Mouse (Mus musculus): ENCODE measurements around the gene Slc38a8. TPM values are rescaled to one million over a fixed set of nuclear protein-coding genes. Genes with fewer than 3 reads are reported as not detected.

Slc38a8 gene
- total and polyA plus RNA-seq, 2 experiments from 2014 or later: 0.12 to 0.16 TPM

DNA sequence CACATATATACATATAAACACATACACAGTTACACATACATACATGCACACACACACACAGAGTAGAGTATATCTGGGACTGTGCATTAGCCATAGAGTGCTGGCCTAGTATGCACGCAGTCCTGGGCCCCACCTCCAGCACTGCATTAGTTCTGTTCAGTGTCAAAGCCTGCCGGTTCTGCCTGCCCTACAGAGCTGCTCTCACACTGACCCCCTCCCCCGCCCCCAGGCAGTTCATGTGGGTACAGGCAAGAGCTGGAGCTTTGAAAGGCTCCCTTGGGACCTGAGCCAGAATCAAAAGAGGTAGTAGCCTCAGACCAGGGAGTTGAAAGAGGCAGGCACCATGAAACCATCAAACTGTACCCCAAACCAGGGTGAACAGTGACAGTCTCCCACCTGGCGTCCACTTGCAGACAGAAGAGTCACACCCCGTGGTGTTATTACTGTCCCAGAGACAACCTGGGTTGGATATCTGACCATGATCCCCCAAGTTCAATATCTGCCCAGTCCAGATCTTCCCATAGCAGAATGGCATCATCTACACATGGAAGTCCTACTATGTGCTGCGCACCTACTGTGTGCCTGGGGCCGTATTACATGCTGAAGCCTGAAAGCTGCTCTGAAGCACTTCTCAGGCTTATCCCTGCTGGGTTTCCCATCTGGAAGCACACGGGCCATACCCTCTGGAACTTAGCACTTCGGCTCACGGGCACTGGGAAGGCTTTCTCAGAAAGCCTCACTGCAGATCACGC, 17.2 kb downstream of the Slc38a8 start:
- H3K9ac ChIP-seq (replicated peaks; ENCODE audit: low read length, poor library complexity, severe bottlenecking): no peak overlapping the region
- DNase-seq (ENCODE audit: low spot score) (no peak), ATAC-seq (ENCODE audit: low FRiP score) (no peak)
- no peaks in the 10 kb centered on the region for H3K36me3 ChIP-seq (ENCODE audit: insufficient read depth, low read length)
- no peaks in the 10 kb centered on the region for H3K4me1 ChIP-seq (ENCODE audit: insufficient read depth, low read length)
- H3K4me2 ChIP-seq (ENCODE audit: low read depth, low read length, poor library complexity, severe bottlenecking): no peak overlapping the region
- no peaks in the 10 kb centered on the region for H3K9me3 ChIP-seq (ENCODE audit: low read length)
- no peak overlapping the region for H3K27ac ChIP-seq (ENCODE audit: low read depth, low read length)
- H3K27me3 ChIP-seq (ENCODE audit: insufficient read depth, low read length): no peaks in the 10 kb centered on the region
- no peak for TF ChIP-seq CTCF (IDR thresholded peaks at IDR 0.05)
- WGBS: 84% methylated on average over 11 of the region's 11 CpGs
- no peak overlapping the region for H3K4me3 ChIP-seq (ENCODE audit: low read depth, low read length)

DNA sequence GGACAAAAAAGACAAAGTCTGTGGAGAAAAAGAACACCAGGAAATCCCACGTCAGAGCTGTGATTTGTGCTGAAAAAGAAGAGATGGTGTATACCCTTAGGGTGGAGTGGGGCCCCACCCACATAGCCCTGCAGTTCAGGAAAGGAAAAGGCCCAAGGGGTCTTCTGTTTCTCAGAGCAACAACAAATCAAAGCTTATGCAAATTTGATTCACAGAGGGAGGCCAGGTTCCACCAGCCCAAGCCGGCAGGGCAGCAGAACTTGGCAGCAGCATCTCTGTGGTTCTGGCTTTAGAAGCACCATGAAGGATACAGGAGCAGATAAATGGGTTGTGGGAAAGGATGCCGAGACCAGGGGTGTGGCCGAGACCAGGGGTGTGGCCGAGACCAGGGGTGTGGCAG, 22.8 kb downstream of the Slc38a8 start:
- Histone ChIP-seq H3K4me3 (ENCODE audit: low read depth, low read length) (no peak overlapping the region), H3K4me1 (ENCODE audit: insufficient read depth, low read length) (no peaks in the 10 kb centered on the region), H3K9me3 (ENCODE audit: low read length) (no peaks in the 10 kb centered on the region), H3K4me2 (ENCODE audit: low read depth, low read length, poor library complexity, severe bottlenecking) (no peak overlapping the region), H3K27me3 (ENCODE audit: insufficient read depth, low read length) (no peaks in the 10 kb centered on the region), H3K36me3 (ENCODE audit: insufficient read depth, low read length) (no peaks in the 10 kb centered on the region), H3K9ac (replicated peaks; ENCODE audit: low read length, poor library complexity, severe bottlenecking) (no peak overlapping the region), H3K27ac (ENCODE audit: low read depth, low read length) (no peak overlapping the region)
- ATAC-seq (ENCODE audit: low FRiP score) (no peak), DNase-seq (ENCODE audit: low spot score) (no peak)
- 27% methylated on average over 5 of the region's 5 CpGs for WGBS
- no peak for TF ChIP-seq CTCF (IDR thresholded peaks at IDR 0.05)

DNA sequence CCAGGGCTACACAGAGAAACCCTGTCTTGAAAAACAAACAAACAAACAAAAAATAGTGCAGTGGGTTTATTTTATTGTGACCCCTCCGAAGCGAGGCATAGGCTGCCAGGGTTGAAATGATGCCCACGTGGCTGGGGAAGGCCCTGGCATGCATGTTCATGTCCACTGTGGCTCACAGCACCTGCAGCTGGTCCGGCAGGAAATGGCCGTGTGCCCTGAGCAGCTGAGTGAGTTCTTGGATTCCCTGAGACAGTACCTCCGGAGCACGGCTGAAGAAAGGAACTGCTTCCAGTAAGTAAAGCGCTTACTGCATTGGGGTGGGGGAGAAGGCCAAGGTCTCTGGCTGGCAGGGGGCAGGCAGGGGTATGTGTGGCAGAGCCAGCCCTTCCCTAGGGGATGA, 33.4 kb downstream of the Slc38a8 start:
- H3K4me1 ChIP-seq (ENCODE audit: insufficient read depth, low read length): peaks cover 18% of the 10 kb centered on the region; the same call in 1 of the 2 replicates
- no peak overlapping the region for H3K27ac ChIP-seq (ENCODE audit: low read depth, low read length)
- H3K4me2 ChIP-seq (ENCODE audit: low read depth, low read length, poor library complexity, severe bottlenecking): no peak overlapping the region
- ATAC-seq (ENCODE audit: low FRiP score) (no peak), DNase-seq (ENCODE audit: low spot score) (no peak)
- H3K9me3 ChIP-seq (ENCODE audit: low read length): no peaks in the 10 kb centered on the region
- peaks cover 9% of the 10 kb centered on the region; the same call in 1 of the 2 replicates for H3K36me3 ChIP-seq (ENCODE audit: insufficient read depth, low read length)
- H3K9ac ChIP-seq (replicated peaks; ENCODE audit: low read length, poor library complexity, severe bottlenecking): 0 out of 2 replicates have a peak overlapping the region, but pooled peaks have one; percentile 2
- no peak overlapping the region for H3K4me3 ChIP-seq (ENCODE audit: low read depth, low read length)
- TF ChIP-seq CTCF (IDR thresholded peaks at IDR 0.05): no peak
- no peaks in the 10 kb centered on the region for H3K27me3 ChIP-seq (ENCODE audit: insufficient read depth, low read length)
- WGBS: 89% methylated on average over 8 of the region's 8 CpGs

- Histone ChIP-seq H3K9me3 (ENCODE audit: low read length) (no peaks in the 10 kb centered on the region), H3K9ac (replicated peaks; ENCODE audit: low read length, poor library complexity, severe bottlenecking) (no peak overlapping the region), H3K4me2 (ENCODE audit: low read depth, low read length, poor library complexity, severe bottlenecking) (no peak overlapping the region), H3K27ac (ENCODE audit: low read depth, low read length) (peak overlapping the region; percentile 65; the same call in 1 of the 2 replicates), H3K27me3 (ENCODE audit: insufficient read depth, low read length) (no peaks in the 10 kb centered on the region), H3K36me3 (ENCODE audit: insufficient read depth, low read length) (peaks cover 3% of the 10 kb centered on the region; the same call in 1 of the 2 replicates), H3K4me3 (ENCODE audit: low read depth, low read length) (no peak overlapping the region), H3K4me1 (ENCODE audit: insufficient read depth, low read length) (peaks cover 18% of the 10 kb centered on the region; the same call in 1 of the 2 replicates)
- WGBS: 63% methylated on average over 10 of the region's 10 CpGs
- ATAC-seq (ENCODE audit: low FRiP score) (no peak), DNase-seq (ENCODE audit: low spot score) (peak; percentile 29)
- TF ChIP-seq CTCF (IDR thresholded peaks at IDR 0.05): no peak
These were observed 34.7 kb downstream of the Slc38a8 start for GRCm38 (mm10) chr8:119466794-119467193.

DNA sequence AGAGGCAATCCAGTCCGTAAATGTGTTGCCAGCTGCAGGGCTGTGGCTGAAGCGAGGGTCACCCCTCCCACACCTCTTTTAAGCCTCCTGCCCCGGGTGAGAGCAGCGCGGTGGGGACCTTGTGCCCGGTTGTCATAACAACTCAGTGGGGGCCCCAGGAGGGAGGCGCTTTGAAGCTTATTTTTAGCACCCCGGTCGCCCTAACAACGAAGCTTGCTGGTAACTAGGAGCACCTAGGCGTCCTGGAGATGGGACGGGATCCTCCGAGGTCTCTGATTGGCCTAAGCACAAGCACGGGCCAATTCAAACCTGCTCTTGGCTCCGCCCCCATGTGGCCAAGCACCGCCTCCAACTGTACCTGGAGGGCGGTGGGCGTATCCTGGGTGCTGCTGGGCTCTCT, 35.4 kb downstream of the Slc38a8 start:
- Histone ChIP-seq H3K9ac (replicated peaks; ENCODE audit: low read length, poor library complexity, severe bottlenecking) (no peak overlapping the region), H3K27ac (ENCODE audit: low read depth, low read length) (peak overlapping the region; percentile 65), H3K36me3 (ENCODE audit: insufficient read depth, low read length) (0 out of 2 replicates have a peak, but pooled peaks cover 3% of the 10 kb centered on the region), H3K9me3 (ENCODE audit: low read length) (no peaks in the 10 kb centered on the region), H3K4me1 (ENCODE audit: insufficient read depth, low read length) (peaks cover 18% of the 10 kb centered on the region; the same call in 1 of the 2 replicates), H3K4me2 (ENCODE audit: low read depth, low read length, poor library complexity, severe bottlenecking) (peak overlapping the region; percentile 40), H3K27me3 (ENCODE audit: insufficient read depth, low read length) (no peaks in the 10 kb centered on the region), H3K4me3 (ENCODE audit: low read depth, low read length) (0 out of 2 replicates have a peak overlapping the region, but pooled peaks have one; percentile 2)
- DNase-seq (ENCODE audit: low spot score) (peak; percentile 72), ATAC-seq (ENCODE audit: low FRiP score) (peak; percentile 77)
- WGBS: 3% methylated on average over 18 of the region's 18 CpGs
- TF ChIP-seq CTCF (IDR thresholded peaks at IDR 0.05): 0 out of 2 replicates have a peak, but pooled peaks have one; percentile 27

DNA sequence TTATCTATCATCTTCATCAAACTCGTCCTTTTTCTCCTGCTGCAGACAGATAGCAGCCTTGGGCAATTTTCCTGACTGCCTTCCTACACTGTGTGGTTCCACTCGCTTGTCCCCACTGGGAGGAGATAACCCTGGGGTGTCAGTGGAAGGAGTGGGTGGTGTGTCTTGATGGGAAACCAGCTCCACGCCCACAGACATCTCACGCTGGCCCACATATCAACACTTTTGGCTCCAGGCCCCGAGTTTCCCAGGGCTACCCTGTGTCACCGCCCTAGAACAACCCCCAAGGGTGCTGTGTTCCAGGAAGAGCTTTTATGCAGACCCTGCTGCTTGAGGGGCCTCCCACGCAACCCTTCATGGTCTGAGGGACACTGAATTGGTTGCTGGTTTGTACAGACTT, 37.8 kb downstream of the Slc38a8 start:
- H3K4me1 ChIP-seq (ENCODE audit: insufficient read depth, low read length): peaks cover 18% of the 10 kb centered on the region; the same call in 1 of the 2 replicates
- DNase-seq (ENCODE audit: low spot score) (no peak), ATAC-seq (ENCODE audit: low FRiP score) (no peak)

More for the DNA sequence above, 37.8 kb downstream of the Slc38a8 start:
- Histone ChIP-seq H3K27ac (ENCODE audit: low read depth, low read length) (no peak overlapping the region), H3K4me3 (ENCODE audit: low read depth, low read length) (no peak overlapping the region), H3K9ac (replicated peaks; ENCODE audit: low read length, poor library complexity, severe bottlenecking) (no peak overlapping the region), H3K36me3 (ENCODE audit: insufficient read depth, low read length) (no peaks in the 10 kb centered on the region), H3K9me3 (ENCODE audit: low read length) (no peaks in the 10 kb centered on the region), H3K4me2 (ENCODE audit: low read depth, low read length, poor library complexity, severe bottlenecking) (no peak overlapping the region), H3K27me3 (ENCODE audit: insufficient read depth, low read length) (no peaks in the 10 kb centered on the region)
- WGBS: 32% methylated on average over 7 of the region's 7 CpGs
- no peak for TF ChIP-seq CTCF (IDR thresholded peaks at IDR 0.05)
